Mouse (Mus musculus): ENCODE data around the gene Lgmn.

The Lgmn gene

DNA sequence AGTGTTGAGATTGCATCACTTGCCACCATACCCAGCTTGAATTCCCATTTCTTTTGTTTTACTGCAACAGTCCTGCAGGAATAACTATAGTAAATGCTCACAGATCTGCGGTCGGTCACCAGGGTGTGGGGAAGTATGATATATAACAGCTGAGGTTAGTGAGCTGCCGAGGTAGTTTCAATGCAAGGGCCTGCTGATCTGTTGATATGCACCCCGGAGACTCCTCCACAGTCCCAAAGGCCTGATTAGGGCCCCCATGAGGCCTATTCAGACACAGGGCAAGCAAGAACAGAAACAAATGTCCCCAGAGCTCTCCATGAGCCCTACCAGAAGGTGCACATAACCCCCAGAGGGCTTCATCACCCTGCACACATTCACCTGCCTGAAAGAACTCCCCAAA lies 9.4 kb downstream of the Lgmn start:
- no peak for DNase-seq

DNA sequence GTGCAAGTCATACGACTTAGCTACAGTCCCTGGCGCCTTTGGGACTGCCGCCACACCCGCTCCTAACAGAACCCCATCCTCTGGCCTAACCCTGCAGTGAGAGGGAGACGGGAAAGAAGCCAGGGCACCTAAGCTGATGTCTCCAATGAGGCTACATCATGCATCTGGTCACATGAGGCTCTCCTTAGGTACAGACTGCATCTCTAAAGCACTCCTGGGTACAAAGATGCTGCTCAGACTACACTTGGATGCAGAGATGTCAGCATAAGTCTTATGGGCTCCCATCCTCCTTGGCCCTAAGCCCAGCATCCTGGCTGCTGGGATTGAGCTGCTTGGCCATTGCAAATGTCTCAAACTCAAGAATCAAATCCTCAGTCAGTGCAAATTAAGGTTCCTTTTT lies 10.0 kb downstream of the Lgmn start:
- DNase-seq = no peak

DNA sequence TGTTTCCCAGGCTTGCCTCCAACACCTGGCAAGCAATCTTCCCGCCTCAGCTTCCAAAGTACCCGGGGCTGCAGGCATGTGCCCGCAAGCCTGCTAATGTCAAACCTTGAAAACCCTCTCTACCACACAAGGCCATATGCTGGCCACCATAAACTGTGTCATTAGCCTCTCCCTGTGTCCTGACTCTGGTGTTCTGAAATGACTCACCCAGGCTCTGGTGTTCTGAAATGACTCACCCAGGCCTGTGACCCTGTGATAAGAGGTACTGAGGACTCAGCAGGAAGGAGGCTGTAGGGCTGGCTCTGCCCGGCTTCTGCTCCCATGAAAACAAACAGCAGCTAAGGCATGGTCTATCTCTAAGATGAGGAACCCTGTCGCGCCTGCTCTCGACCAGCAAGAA lies 13.3 kb downstream of the Lgmn start:
- no peak for DNase-seq

DNA sequence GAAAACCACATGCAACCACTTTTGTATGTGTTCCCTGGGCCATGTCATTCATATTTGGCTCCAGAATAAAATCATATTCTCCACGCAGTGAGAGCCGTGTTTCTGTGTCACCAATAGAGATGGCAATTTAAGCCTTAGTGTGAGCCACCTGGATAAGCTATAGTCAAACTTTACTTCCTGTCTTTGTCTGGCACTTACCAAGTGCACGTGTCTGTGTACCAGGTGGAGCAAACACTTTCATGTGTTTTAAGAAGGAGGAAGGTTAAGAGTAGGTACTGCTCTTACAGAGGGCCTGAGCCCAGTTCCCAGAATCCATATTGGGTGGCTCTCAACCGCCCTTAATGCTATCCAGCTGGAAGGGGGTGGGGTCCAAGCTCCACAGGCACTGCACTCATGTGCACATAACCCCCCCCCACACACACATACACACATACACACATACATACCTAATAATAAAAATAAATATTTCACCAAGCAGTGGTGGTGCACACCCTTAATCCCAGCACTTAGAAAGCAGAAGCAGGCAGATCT lies 14.5 kb downstream of the Lgmn start:
- DNase-seq = no peak

DNA sequence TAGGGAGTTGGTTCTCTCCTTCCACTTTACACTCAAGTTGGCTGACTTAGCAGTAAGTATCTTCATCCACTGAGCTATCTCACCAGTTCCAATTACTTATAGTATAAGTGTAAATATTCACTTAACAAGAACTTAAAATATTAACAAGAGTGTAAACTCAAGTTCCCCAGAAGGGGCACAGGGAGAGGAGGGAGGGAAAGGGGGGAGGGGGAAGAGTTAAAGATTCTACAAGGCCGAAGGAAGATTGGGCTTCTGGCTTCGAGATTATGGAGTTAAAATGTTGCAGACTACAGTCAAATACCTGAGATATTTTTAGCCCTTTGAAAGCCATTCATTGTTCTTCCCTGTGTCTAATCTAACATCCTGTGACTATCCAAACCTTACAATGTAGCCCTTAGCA lies 15.2 kb downstream of the Lgmn start:
- no peak for DNase-seq

DNA sequence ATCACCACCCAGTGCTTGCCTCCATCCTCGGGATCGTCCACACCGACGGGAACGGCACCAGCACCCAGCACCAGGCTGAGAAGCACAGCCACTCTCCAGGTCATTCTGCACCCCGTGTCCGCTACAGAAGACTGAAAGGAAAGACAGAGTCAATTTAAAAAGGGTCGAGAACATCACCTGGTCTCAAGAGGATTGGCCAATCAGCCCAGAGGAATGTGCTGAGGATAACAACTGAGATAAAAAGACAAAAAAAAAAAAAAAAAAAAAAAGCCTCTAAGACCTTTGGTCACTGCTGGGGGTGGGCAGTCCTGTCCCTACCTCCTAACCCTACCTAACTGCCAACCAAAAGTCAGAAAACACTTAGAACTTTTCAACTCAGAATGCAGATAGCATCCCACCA lies 16.0 kb downstream of the Lgmn start:
- no peak for DNase-seq

DNA sequence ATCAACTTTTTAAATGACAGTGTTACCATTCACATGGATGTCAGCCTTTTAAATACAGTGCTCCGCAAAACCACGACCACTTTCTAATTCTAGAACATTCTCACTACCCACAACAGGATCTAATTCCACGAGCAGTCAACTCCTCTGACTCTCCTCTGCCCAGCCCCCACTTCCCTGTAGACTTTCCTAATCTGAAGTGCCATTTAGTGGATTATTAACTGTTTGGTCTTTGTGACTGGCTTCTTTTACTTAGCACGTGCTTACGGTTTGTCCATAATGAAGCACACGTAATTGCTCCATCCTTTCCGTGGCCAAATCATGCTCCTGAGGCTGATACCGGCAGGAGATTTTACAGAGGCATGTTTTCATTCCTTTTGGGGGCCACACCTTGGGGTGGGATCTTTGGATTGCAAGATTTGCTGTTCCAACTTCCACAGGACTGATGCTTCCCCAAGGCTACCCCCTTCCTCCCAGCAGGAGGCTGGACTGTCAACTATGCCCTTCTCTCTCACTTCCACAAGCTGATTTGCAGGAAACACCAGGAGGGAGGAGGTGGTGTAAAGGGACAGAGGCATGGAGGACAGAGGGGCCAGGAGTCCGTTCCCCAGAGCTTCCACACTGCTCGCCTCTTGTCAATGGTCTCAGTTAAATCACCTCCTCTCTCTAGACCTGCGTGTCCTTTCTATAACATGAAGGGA lies 16.8 kb downstream of the Lgmn start:
- no peak for DNase-seq

DNA sequence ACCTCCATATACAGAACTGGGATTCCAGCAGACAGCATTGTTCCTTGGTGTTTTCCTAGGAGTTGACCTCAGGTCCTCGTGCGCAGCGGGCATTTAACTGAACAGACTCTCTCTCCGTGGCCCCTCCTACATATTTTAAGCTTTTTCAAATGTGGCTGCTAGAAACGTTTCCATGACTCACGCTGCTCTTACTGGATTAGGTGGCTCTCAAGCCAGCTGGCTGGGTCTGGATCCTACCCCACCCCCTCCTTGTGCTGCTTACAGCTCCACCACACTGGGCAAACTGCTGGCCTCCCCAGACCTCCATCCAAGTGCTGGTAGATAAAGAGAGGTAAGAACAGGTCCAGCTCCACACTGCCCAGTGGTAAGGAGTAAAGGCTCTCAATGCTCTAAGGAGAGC lies 17.5 kb downstream of the Lgmn start:
- DNase-seq = peak; percentile 70

DNA sequence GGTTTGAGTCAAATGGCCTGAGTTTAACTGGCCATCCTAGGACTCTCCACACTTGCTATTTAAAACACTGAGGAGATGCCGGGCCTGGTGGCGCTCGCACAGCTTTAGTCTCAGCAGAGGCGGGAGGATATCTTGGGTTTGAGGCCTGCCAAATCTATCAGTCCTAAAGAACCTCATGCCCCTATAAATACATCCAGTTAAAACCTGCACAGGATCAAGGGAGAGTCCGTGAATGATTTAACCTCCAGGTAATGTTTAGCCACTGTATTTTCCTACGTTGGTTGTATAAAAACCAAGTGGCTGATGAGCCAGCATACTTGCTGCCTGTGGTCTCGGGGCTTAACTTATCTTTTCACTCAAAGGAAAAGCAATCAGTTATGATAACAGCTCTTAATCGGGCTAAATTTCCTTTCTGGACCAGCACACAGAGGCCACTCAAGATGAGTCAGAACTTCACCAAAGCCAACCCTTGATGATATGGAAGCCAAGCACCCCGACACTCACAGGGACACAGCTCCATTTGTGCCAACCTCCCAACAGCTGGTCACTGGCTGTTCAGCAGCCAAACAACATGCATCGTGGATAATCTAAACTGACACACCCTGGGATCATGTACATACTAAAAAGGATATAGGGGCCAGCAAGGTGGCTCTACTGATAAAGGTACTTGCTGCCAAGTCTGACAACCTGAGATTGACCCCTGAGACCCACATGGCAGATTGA lies 19.3 kb downstream of the Lgmn start:
- no peak for DNase-seq

DNA sequence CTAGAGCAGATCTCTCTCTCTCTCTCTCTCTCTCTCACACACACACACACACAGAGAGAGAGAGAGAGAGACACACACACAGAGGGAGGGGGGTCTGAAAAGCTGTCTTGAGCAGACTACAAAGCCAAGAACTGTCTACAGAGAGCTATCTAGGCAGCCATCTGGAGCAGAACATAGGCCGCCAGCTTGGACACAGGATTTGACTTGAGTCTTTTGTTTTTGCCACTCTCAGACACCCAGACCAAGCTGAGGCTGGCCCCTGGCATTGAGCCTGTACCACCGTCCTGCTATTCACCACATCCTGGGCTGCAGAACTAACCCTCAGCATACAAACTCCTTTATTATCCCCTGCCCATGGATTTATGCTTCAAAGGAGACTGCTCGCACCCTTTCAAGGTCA lies 20.1 kb downstream of the Lgmn start:
- peak; percentile 33 for DNase-seq

DNA sequence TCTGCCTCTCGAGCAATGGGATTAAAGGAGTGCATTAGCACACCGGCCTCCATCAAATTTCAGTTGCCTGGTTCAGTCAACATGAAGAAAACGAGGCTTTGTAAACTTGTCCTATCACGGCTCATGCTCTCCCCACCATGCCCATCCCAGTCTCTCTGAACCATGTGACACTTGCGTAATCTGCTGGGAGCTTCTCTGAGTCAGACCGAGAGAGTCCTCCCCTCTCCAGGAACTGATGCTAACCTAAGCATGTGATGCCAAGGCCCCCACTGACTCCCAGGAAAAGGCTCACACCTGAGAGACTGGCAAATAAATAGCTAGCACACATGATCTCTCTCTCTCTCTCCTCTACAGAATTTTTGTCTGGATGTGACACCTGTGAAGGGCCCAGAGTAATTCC lies 21.9 kb downstream of the Lgmn start:
- no peak for DNase-seq

DNA sequence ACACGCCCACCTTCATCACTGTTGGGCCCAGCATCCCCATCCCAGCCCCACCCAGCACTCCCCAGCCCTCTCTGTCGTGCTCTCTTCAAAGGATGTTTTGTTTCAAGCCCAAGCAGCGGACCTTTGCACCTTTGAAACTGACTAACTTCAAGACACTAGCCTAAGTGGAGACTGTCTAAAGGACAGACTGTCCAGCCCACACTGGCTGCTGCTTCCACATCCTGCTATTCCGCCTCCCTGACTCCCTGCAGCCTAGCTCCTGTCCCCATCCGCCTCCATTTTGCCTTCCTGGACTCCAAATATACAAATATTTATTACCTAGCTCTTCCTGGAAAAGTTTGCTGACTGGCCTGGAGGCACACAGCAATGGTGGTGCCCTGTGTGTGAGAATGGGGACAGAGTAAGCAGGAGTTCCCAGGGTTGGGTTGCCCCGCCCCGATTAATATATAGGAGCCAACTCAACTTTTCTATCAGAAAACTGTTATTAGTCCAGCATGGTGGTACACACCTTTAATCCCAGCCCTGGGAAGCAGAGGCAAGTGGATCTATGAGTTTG lies 22.6 kb downstream of the Lgmn start:
- DNase-seq = no peak

DNA sequence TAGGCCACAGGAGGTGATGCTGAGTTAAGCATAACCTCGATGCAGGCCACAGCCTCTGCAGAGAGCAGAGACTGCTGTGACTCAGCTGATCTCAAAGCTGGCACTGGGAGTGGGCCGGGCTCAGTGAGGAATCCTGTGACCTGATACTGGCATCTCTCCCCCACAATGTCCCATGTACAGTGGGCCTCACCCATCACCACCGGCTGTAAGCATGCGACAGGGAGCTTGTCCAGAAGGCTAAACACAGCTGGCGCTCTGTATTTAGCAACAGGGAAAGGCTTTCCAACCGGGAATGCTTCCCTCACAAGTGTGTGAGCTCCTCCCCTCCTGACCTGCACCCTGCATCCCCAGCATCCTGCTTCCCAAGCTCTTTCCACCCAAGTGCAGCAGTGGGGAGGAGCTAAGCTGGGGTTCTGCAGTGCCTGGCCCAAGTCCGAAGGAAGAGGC lies 23.2 kb downstream of the Lgmn start:
- peak; percentile 59 for DNase-seq

DNA sequence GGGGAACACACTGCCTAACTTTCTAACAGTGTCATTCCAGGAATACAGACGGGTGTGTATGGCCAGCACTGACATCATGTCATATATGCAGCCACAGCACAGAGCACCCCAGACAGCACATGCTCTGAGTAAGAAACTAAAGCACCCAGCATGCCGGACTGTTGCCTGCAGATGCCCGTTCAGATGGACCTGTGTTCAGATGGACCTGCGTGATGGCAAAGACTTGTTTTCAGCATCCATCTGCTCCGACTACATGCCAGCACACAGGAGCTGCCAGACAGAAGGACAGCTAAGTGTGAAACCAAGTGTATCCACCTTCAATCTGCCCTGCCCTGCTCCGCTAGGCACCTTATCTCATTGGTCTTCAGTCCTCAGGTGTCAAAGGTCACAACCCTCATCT lies 24.9 kb downstream of the Lgmn start:
- DNase-seq = no peak

DNA sequence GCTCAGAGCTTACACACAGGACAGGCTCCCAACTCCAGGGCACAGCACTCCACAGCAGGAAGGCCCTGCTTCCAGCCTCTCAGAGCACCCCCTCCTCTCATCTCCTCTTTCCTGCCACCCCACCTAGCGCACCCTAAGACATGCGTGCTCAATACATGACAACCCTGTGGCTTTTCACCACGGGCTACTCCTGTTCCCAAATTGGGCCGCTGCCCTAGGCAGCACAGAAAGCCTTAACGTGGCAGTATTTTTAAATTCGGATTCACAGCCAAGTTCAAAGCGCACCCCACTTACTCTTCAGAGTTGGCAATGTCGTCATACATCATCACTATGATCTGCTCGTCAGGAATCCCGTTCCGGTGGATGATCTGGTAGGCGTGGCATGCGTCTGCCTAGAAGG lies 26.4 kb downstream of the Lgmn start:
- no peak for DNase-seq

DNA sequence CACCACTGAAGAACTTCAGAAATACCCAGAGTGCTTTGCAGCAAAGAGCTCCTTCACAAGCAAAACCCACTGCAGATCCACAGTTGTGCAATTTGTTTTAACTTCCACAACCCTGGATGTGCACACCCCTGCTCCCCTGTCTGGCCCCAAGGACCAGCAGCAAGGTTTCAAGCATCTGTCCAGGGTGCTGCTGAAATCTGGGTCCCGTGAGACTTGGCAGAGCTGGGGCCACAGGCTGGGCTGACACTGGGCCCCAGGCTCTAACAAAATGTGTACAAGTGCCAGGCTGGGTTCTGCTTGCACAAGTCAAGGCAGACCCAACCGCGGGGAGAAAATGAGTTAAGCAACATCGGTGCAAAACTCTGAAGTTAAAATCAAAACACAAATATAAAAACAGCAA lies 41.0 kb downstream of the Lgmn start:
- DNase-seq = no peak

DNA sequence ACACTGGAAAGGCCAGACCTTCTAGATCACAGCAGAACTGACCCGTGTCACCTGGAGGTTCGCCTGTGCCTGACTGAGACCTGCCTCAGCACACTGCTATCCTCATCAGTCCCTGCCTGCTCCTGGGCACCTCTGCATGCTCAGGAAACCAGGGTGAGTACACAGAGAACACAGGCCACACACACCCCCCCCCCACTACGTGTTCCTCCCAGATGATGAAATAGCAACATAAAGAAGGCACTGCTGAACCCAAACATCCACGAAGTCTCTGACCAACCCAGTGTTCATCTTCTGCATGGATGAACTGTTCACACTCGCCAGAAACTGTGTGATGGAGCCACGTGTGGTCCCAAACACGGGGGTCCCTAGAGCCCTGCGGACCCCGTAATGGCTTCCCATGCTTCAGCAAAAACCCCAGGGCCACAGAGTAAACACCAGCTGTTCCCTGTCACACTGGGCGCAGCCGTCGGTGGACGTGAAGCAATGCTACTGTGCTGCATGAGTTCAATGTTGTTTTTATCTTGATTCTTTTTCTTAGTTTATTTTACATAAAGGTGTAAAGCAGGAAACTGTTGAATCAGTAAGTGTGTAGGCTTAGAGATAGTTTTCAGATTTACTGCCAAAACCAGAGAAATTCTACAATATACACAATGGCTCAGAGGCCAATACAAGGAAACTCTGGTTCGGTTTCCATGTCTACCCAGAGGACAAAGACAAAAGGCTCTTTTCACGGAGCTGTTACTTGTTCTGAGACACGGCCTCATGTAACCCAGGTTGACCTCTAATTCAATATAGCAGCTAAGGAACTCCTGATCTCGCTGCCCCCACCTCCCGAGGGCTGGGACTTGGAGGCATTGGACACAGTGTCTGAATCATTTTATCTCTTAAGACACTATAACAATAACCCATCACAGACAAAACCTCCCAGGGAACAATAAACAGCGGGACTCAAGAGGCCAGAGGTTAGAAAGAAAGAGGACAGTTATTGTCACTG lies 43.3 kb downstream of the Lgmn start:
- no peak for DNase-seq

DNA sequence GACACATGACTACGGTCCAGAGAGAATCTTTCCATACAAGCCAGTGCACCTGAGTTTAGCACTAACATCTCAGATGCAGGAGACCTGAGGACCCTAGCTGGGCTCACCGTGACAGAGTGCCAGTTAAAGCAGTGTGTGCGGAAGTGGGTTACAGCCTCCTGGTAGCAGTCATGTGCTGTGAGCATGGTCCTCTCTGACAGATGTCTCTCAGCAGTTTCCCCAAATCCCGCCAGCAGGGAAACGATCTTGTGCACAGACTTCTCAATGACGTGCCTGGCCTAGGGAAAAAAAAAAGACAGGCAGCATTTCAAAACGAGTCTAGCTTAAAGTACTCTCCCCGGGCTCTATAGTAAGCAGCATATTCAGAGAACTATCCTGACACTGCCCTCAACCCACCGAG lies 44.1 kb downstream of the Lgmn start:
- DNase-seq = no peak

DNA sequence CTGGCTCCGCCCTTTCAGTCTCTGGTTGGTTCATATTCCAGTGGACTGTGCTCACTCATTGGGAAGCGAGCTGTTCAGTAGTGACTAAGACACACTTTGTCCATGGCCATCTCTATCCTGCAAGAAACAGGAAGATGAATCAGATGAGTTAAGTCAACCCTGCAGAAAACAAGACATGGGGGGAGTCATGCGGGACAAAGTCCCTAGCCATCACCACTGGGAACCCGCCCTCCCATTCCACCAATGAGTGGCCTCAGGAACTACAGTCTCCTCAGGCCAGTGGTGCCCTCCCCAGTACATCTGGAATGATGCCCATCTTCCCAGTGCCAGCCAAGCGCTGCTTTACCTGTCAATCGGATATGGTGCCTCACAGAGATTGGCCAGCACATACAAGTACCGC lies 45.1 kb downstream of the Lgmn start:
- DNase-seq = no peak

DNA sequence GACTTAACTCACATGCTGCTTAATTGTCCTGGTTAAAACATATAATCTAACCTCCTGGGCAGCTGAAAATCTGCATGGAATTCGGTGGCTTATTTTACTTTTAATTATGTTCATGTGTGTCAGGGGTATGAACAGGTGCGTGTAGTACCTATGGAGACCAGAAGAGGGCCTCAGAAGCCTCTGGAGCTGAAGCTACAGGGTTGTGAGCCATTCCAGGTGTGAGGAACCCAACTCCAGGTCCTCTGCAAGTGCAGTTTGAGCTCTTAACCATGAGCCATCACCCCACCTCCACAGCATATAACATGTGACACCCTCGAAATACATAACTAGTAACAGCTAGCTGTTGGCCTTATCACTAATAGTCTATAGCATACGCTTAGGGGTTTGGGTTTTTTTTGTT lies 47.6 kb downstream of the Lgmn start:
- no peak for DNase-seq

DNA sequence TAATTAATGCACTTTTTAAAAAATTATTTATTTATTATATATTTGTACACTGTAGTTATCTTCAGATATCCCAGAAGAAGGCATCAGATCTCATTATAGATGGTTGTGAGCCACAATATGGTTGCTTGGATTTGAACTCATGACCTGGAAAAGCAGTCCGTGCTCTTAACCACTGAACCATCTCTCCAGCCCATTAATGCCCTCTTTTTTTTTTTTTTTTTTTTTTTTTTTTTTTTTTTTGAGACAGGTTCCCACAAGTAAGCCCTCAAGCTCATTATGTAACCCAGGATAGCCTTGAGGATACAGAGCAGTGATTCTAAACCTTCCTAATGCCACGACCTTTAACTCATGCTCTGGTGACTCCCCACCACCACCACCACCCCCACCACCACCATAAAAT lies 48.5 kb downstream of the Lgmn start:
- DNase-seq = no peak

DNA sequence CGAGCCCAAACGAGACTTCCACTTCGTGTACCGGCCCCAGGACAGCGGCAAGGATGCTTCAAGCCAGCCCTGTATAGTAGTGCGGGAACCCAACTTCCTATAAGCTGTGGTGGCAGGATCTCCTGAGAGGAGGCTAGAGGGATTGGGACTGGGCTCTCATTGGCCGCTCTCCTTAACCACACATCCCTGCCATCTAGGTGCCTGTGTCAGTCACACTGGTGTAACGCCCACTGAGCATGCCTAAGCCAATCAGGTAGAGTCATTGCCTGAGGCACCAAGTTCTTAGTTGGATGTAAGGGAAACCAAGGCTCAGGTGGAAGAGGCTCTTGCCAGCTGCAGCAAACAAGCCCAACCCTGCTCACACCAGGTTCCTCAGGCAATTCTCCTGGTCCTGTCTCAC lies 49.6 kb downstream of the Lgmn start:
- DNase-seq = no peak

All from right cerebral cortex, adult 18-20 months (tissue).